Mouse (Mus musculus) CH12.LX (cell line): ENCODE measurements at regions not wholly inside any gene's neighbourhood (a gene's known extent, or its start where the extent isn't known, plus 50 kb on each side); places are given as distances from the start of the nearest gene placed in this dataset.

Source experiments
- DNase-seq: peaks from one replicate; pipeline ENCODE4 v3.0.0-alpha.2; 2013; ENCODE audit errors: extremely low read depth
- H3K27ac ChIP-seq: 2 replicates; pipeline ENCODE4 v1.5.1; 2012; ENCODE audit warnings: low read depth, mild to moderate bottlenecking, control low read depth, moderate library complexity; ENCODE audit not compliant: insufficient read depth
- H3K27me3 ChIP-seq: replicated peaks from 2 replicates; pipeline ENCODE3; 2012; ENCODE audit warnings: inconsistent platforms
- H3K36me3 ChIP-seq, 2 experiments: replicated peaks in 1 of 2; 2 replicates each; pipeline versions ENCODE3 to v1.6.1; 2012; ENCODE audit warnings: inconsistent platforms in 1 of 2, low read length in 1 of 2, mild to moderate bottlenecking in 1 of 2, mixed read lengths in 1 of 2, moderate library complexity in 1 of 2; ENCODE audit not compliant: control insufficient read depth in 1 of 2, insufficient read depth in 1 of 2
- H3K4me1 ChIP-seq, 2 experiments: 2 replicates each; pipeline ENCODE4 v1.6.1; 2012; ENCODE audit warnings: inconsistent platforms in 1 of 2, moderate library complexity in 1 of 2; ENCODE audit not compliant: insufficient read depth in 2 of 2, control insufficient read depth in 1 of 2
- H3K4me2 ChIP-seq: 2 replicates; pipeline ENCODE4 v1.6.1; 2012; ENCODE audit warnings: low read depth, mild to moderate bottlenecking, control low read depth; ENCODE audit not compliant: poor library complexity, insufficient read depth, severe bottlenecking
- H3K4me3 ChIP-seq, 3 experiments: fragments of 150-350 bp in 1 of 3; sonication (generic) in 1 of 3; replicated peaks in 1 of 3; 2 replicates each; pipeline versions ENCODE3 to v1.5.1; 2011 to 2012; ENCODE audit warnings: low read depth in 2 of 3, low read length in 2 of 3, mild to moderate bottlenecking in 2 of 3, moderate library complexity in 2 of 3, control low read depth in 1 of 3, improper control_type of control experiment in 1 of 3, inconsistent platforms in 1 of 3, mixed read lengths in 1 of 3; ENCODE audit not compliant: poor library complexity in 1 of 3
- H3K79me2 ChIP-seq: replicated peaks from 2 replicates; pipeline ENCODE4 v1.6.1; 2012; ENCODE audit warnings: mild to moderate bottlenecking, moderate library complexity; ENCODE audit not compliant: control insufficient read depth, poor library complexity, insufficient read depth, severe bottlenecking; ENCODE audit errors: extremely low read depth
- H3K9ac ChIP-seq: 2 replicates; pipeline ENCODE4 v1.6.1; 2012; ENCODE audit warnings: low read depth, mild to moderate bottlenecking, control low read depth, moderate library complexity; ENCODE audit not compliant: insufficient read depth
- H3K9me3 ChIP-seq: replicated peaks from 2 replicates; pipeline ENCODE3; 2012; ENCODE audit warnings: low read length, inconsistent platforms, mixed read lengths
- E2F4 ChIP-seq: IDR thresholded peaks from 2 replicates; pipeline ENCODE4 v1.6.1; 2011; ENCODE audit warnings: low read depth, low read length, improper control_type of control experiment; ENCODE audit not compliant: insufficient replicate concordance
- EP300 ChIP-seq: IDR thresholded peaks from 2 replicates; pipeline ENCODE4 v1.6.1; 2011; ENCODE audit warnings: low read length, improper control_type of control experiment
- ETS1 ChIP-seq: conservative IDR thresholded peaks from 2 replicates; pipeline ENCODE4 v1.6.1; 2012; ENCODE audit warnings: low read depth, mild to moderate bottlenecking, inconsistent platforms, low read length, improper control_type of control experiment, moderate library complexity
- IRF4 ChIP-seq: IDR thresholded peaks from 2 replicates; pipeline ENCODE4 v1.6.1; 2014; ENCODE audit warnings: low read depth, mild to moderate bottlenecking, inconsistent platforms, low read length, improper control_type of control experiment
- JUN ChIP-seq: IDR thresholded peaks from 2 replicates; pipeline ENCODE4 v1.6.1; 2011; ENCODE audit warnings: low read depth, mild to moderate bottlenecking, low read length, improper control_type of control experiment, moderate library complexity; ENCODE audit not compliant: insufficient read depth
- JUND ChIP-seq: conservative IDR thresholded peaks from 2 replicates; pipeline ENCODE4 v1.6.1; 2011; ENCODE audit warnings: low read depth, low read length, improper control_type of control experiment
- KAT2A ChIP-seq: IDR thresholded peaks from 2 replicates; pipeline ENCODE4 v1.6.1; 2012; ENCODE audit warnings: low read length, improper control_type of control experiment, inconsistent platforms; ENCODE audit not compliant: insufficient replicate concordance
- MAFK ChIP-seq: IDR thresholded peaks from 2 replicates; pipeline ENCODE4 v1.6.1; 2011; ENCODE audit warnings: low read length, improper control_type of control experiment; ENCODE audit not compliant: insufficient replicate concordance
- MEF2A ChIP-seq: IDR thresholded peaks from 2 replicates; pipeline ENCODE4 v1.6.1; 2014; ENCODE audit warnings: low read depth, mild to moderate bottlenecking, inconsistent platforms, low read length, improper control_type of control experiment, borderline replicate concordance
- MXI1 ChIP-seq: IDR thresholded peaks from 2 replicates; pipeline ENCODE4 v1.6.1; 2011; ENCODE audit warnings: mild to moderate bottlenecking, low read depth, low read length, improper control_type of control experiment
- MYC ChIP-seq: IDR thresholded peaks from 2 replicates; pipeline ENCODE4 v1.6.1; 2011; ENCODE audit warnings: low read depth, mild to moderate bottlenecking, improper control_type of control experiment, low read length
- NELFE ChIP-seq: IDR thresholded peaks from 2 replicates; pipeline ENCODE4 v1.6.1; 2011; ENCODE audit warnings: low read depth, low read length, improper control_type of control experiment
- NRF1 ChIP-seq: IDR thresholded peaks from 2 replicates; pipeline ENCODE4 v1.6.1; 2014; ENCODE audit warnings: low read depth, mild to moderate bottlenecking, inconsistent platforms, low read length, improper control_type of control experiment, moderate library complexity
- PAX5 ChIP-seq: IDR thresholded peaks from 2 replicates; pipeline ENCODE4 v1.6.1; 2012; ENCODE audit warnings: low read length, inconsistent platforms, mixed read lengths
- RAD21 ChIP-seq: IDR thresholded peaks from 2 replicates; pipeline ENCODE4 v1.6.1; 2011; ENCODE audit warnings: low read depth, mild to moderate bottlenecking, low read length, improper control_type of control experiment, moderate library complexity
- RCOR1 ChIP-seq: conservative IDR thresholded peaks from 2 replicates; pipeline ENCODE4 v1.6.1; 2012; ENCODE audit warnings: low read depth, mild to moderate bottlenecking, inconsistent platforms, low read length, improper control_type of control experiment
- SMC3 ChIP-seq: IDR thresholded peaks from 2 replicates; pipeline ENCODE4 v1.6.1; 2011; ENCODE audit warnings: low read depth, low read length, improper control_type of control experiment
- TBP ChIP-seq: conservative IDR thresholded peaks from 2 replicates; pipeline ENCODE4 v1.6.1; 2011; ENCODE audit warnings: low read depth, low read length, improper control_type of control experiment
- TCF12 ChIP-seq: IDR thresholded peaks from 2 replicates; pipeline ENCODE4 v1.6.1; 2014; ENCODE audit warnings: low read depth, mild to moderate bottlenecking, inconsistent platforms, low read length, improper control_type of control experiment
- UBTF ChIP-seq: IDR thresholded peaks from 2 replicates; pipeline ENCODE4 v1.6.1; 2012; ENCODE audit warnings: low read depth, mild to moderate bottlenecking, inconsistent platforms, low read length, improper control_type of control experiment, moderate library complexity
- USF1 ChIP-seq: IDR thresholded peaks from 2 replicates; pipeline ENCODE4 v1.6.1; 2014; ENCODE audit warnings: low read depth, mild to moderate bottlenecking, inconsistent platforms, low read length, improper control_type of control experiment
- ZMIZ1 ChIP-seq: IDR thresholded peaks from 2 replicates; pipeline ENCODE4 v1.6.1; 2012; ENCODE audit warnings: low read depth, mild to moderate bottlenecking, inconsistent platforms, low read length, improper control_type of control experiment
- dilution Hi-C: fragments of 300-500 bp; cut with MboI; formaldehyde crosslinking; loops from 2 replicates; pipeline ENCODE4 v1.14.3; 2020; ENCODE audit warnings: low sequenced_read_pairs; ENCODE audit not compliant: extremely low pct_unique_long_range_greater_than_20kb, extremely low pct_ligation_motif_present
- in situ Hi-C: fragments of 300-500 bp; cut with MboI; formaldehyde crosslinking; loops from 3 replicates; pipeline ENCODE4 v1.14.3; 2019; ENCODE audit warnings: low sequenced_read_pairs, low pct_ligation_motif_present, low pct_unique_long_range_greater_than_20kb, mixed read lengths

GRCm38 (mm10) chr2:48535453-48535852, 278.5 kb upstream of the Acvr2a start:
- dilution Hi-C loops (no loop called here), in situ Hi-C loops (no loop called here)
- DNase-seq, result no peak
- no peak overlapping the region for H3K4me2 ChIP-seq
- H3K79me2 ChIP-seq, result no peaks in the 10 kb centered on the region
- H3K36me3 ChIP-seq, result no peaks in the 10 kb centered on the region
- H3K9ac ChIP-seq, result no peak overlapping the region
- TF ChIP-seq NRF1 (no peak), MXI1 (no peak), PAX5 (no peak), E2F4 (no peak)
- H3K4me1 ChIP-seq, result no peaks in the 10 kb centered on the region
- no peaks in the 10 kb centered on the region for H3K27me3 ChIP-seq
- H3K4me3 ChIP-seq, result no peak overlapping the region
- no peaks in the 10 kb centered on the region for H3K9me3 ChIP-seq
- H3K27ac ChIP-seq, result no peak overlapping the region

- no peak overlapping the region for H3K9ac ChIP-seq
- H3K27me3 ChIP-seq, result no peaks in the 10 kb centered on the region
- no peak overlapping the region for H3K4me3 ChIP-seq
- H3K36me3 ChIP-seq, result no peaks in the 10 kb centered on the region
- H3K4me2 ChIP-seq, result no peak overlapping the region
- dilution Hi-C loops (no loop called here), in situ Hi-C loops (no loop called here)
- no peaks in the 10 kb centered on the region for H3K9me3 ChIP-seq
- H3K27ac ChIP-seq, result no peak overlapping the region
- no peak for TF ChIP-seq JUN
- no peak for TF ChIP-seq EP300
- H3K79me2 ChIP-seq, result no peaks in the 10 kb centered on the region
- no peak for DNase-seq
- H3K4me1 ChIP-seq, result no peaks in the 10 kb centered on the region
These were observed 277.0 kb upstream of the Acvr2a start for GRCm38 (mm10) chr2:48536930-48537329.

GRCm38 (mm10) chr2:48538668-48539341, 275.1 kb upstream of the Acvr2a start:
- dilution Hi-C loops (no loop called here), in situ Hi-C loops (no loop called here)
- no peak for DNase-seq
- Histone ChIP-seq H3K79me2 (no peaks in the 10 kb centered on the region), H3K4me3 (no peak overlapping the region), H3K4me1 (no peaks in the 10 kb centered on the region), H3K27me3 (no peaks in the 10 kb centered on the region), H3K4me2 (no peak overlapping the region), H3K27ac (no peak overlapping the region), H3K9ac (no peak overlapping the region), H3K9me3 (no peaks in the 10 kb centered on the region), H3K36me3 (no peaks in the 10 kb centered on the region)
- TF ChIP-seq MEF2A (no peak), E2F4 (no peak), EP300 (no peak), TBP (no peak), PAX5 (no peak), MAFK (no peak), IRF4 (no peak), ETS1 (no peak), KAT2A (no peak), RAD21 (no peak), MYC (no peak), UBTF (no peak), USF1 (no peak), RCOR1 (no peak), SMC3 (no peak), TCF12 (no peak), JUND (no peak), NRF1 (no peak), ZMIZ1 (no peak), NELFE (no peak)
